Mouse (Mus musculus) heart, embryonic 14.5 days (tissue): Measurements from ENCODE around the gene Ypel3. TPM values are rescaled to one million over a fixed set of nuclear protein-coding genes. Genes with fewer than 3 reads are reported as not detected.
A peak's percentile ranks its signal among the peaks of the same experiment; 100 is the strongest.

Experiments used
- ATAC-seq: fragments of 200-750 bp; cut with Nextera tagmentation; 2 replicates; pipeline ENCODE4 v1.8.0; 2017; ENCODE audit warnings: low read depth, moderate TSS enrichment; ENCODE audit not compliant: insufficient number of reproducible peaks, insufficient read depth, low FRiP score
- H3K27ac ChIP-seq, 2 experiments: fragments of 200-500 bp in 1 of 2; fragments of 300-500 bp in 1 of 2; sonication (generic) in 1 of 2; replicated peaks in 1 of 2; 2 replicates each; pipeline ENCODE4 v1.5.1; 2012 to 2014; ENCODE audit warnings: low read depth in 2 of 2, low read length in 2 of 2, control low read depth in 1 of 2, mild to moderate bottlenecking in 1 of 2, mixed read lengths in 1 of 2; ENCODE audit not compliant: control insufficient read depth in 1 of 2, insufficient read depth in 1 of 2
- H3K27me3 ChIP-seq: fragments of 300-500 bp; sonication (generic); 2 replicates; pipeline ENCODE4 v1.6.1; 2014; ENCODE audit warnings: mild to moderate bottlenecking, low read length, control low read depth; ENCODE audit not compliant: control insufficient read depth, insufficient read depth
- H3K36me3 ChIP-seq: fragments of 300-500 bp; sonication (generic); 2 replicates; pipeline ENCODE4 v1.6.1; 2014; ENCODE audit warnings: mild to moderate bottlenecking, control low read depth, low read length, mixed read lengths; ENCODE audit not compliant: control insufficient read depth, insufficient read depth
- H3K4me1 ChIP-seq, 2 experiments: fragments of 200-500 bp in 1 of 2; fragments of 300-500 bp in 1 of 2; sonication (generic) in 1 of 2; 2 replicates each; pipeline ENCODE4 v1.6.1; 2012 to 2014; ENCODE audit warnings: low read length in 2 of 2, control low read depth in 1 of 2, mixed read lengths in 1 of 2; ENCODE audit not compliant: control insufficient read depth in 2 of 2, insufficient read depth in 2 of 2
- H3K4me2 ChIP-seq: fragments of 300-500 bp; sonication (generic); 2 replicates; pipeline ENCODE4 v1.6.1; 2014; ENCODE audit warnings: mild to moderate bottlenecking, low read length
- H3K4me3 ChIP-seq, 2 experiments: fragments of 200-500 bp in 1 of 2; fragments of 300-500 bp in 1 of 2; sonication (generic) in 1 of 2; 2 replicates each; pipeline ENCODE4 v1.5.1; 2012 to 2014; ENCODE audit warnings: low read length in 2 of 2, mild to moderate bottlenecking in 2 of 2, control low read depth in 1 of 2, low read depth in 1 of 2, moderate library complexity in 1 of 2; ENCODE audit not compliant: control insufficient read depth in 1 of 2, insufficient read depth in 1 of 2
- H3K9ac ChIP-seq: fragments of 300-500 bp; sonication (generic); 2 replicates; pipeline ENCODE4 v1.6.1; 2014; ENCODE audit warnings: mild to moderate bottlenecking, low read length
- H3K9me3 ChIP-seq: fragments of 300-500 bp; sonication (generic); 2 replicates; pipeline ENCODE4 v1.6.1; 2016; ENCODE audit warnings: low read length, control low read depth; ENCODE audit not compliant: control insufficient read depth
- WGBS: fragments of 180-500 bp; shearing (Covaris S2); extraction: QIAGEN DNeasy Blood & Tissue Kit; methylation state at CpG from one replicate; pipeline ENCODE4 v1.1.7; 2014; 5-methylcytosine and 5-hydroxymethylcytosine counted together
- polyA plus RNA-seq: library from polyadenylated mRNA; unstranded; fragments of >200 nt; fragmentation: Nextera tagmentation; extraction: Ambion mirVana; gene quantifications from 2 replicates; pipeline ENCODE4 v1.2.1, GENCODE M21; 2014

Ypel3 gene
- polyA plus RNA-seq, 1 experiment from 2014 or later, result 121 TPM

- Histone ChIP-seq H3K4me2 (peak overlapping the region; percentile 86), H3K9ac (peak overlapping the region; percentile 78; the same call in 1 of the 2 replicates), H3K27me3 (no peaks in the 10 kb centered on the region), H3K36me3 (peaks cover 24% of the 10 kb centered on the region), H3K27ac (0 out of 4 replicates have a peak overlapping the region, but pooled peaks of 1 of the 2 experiments have one; percentile 11), H3K4me1 (peaks cover 4 to 17% of the 10 kb centered on the region in 2 experiments; a peak in 3 of 4 replicates), H3K4me3 (no peak overlapping the region), H3K9me3 (no peaks in the 10 kb centered on the region)
- WGBS, result 50% methylated on average over 4 of the region's 4 CpGs
- no peak for ATAC-seq
These were observed 30.6 kb downstream of the Ypel3 start for GRCm38 (mm10) chr7:126807405-126807804.

DNA sequence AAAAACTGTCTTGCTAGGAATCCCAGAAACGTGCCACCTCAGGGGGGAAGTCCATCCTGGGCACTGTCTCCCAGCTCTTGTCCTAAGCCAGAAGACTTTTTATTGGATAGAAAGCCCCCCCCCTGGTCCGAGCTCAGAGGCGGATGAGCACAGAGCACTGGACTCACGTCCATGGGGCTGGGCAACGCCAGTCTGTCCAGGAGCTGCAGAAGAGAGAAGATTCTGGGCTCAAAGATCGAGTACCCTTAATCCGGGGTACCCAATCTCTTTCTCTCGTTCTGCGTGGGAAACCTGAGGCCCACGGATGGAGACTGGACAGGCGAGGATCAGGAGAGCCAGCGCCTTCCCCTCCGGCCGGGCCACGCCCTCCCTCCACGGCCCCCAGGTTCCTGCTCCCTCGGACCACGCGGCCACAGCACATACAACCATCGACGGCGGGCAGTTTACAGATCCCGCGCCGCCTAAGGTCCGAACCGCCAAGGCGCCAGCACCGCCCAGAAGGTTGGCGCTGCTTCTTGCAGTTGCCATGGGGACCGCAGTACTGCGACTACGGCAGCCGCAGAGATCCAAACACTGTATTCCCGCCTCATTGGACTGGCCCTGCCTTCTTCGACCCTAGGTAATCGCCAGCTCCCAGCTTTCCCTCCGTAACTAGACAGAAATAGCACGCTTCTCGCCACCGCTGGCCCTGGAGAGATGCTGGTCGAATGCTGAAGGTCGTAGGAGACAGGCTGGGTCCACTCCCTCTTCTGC, 32.1 kb downstream of the Ypel3 start:
- no peaks in the 10 kb centered on the region for H3K27me3 ChIP-seq
- peak; percentile 84 for ATAC-seq
- H3K27ac ChIP-seq, result peak overlapping the region; percentile 88
- peak overlapping the region; percentile 52 to 56 for H3K4me3 ChIP-seq
- H3K9ac ChIP-seq, result peak overlapping the region; percentile 78
- peaks cover 4 to 17% of the 10 kb centered on the region in 2 experiments; a peak in 3 of 4 replicates for H3K4me1 ChIP-seq
- peak overlapping the region; percentile 86 for H3K4me2 ChIP-seq
- no peaks in the 10 kb centered on the region for H3K9me3 ChIP-seq
- peaks cover 12% of the 10 kb centered on the region for H3K36me3 ChIP-seq
- WGBS, result under 1% methylated on average over 43 of the region's 43 CpGs

DNA sequence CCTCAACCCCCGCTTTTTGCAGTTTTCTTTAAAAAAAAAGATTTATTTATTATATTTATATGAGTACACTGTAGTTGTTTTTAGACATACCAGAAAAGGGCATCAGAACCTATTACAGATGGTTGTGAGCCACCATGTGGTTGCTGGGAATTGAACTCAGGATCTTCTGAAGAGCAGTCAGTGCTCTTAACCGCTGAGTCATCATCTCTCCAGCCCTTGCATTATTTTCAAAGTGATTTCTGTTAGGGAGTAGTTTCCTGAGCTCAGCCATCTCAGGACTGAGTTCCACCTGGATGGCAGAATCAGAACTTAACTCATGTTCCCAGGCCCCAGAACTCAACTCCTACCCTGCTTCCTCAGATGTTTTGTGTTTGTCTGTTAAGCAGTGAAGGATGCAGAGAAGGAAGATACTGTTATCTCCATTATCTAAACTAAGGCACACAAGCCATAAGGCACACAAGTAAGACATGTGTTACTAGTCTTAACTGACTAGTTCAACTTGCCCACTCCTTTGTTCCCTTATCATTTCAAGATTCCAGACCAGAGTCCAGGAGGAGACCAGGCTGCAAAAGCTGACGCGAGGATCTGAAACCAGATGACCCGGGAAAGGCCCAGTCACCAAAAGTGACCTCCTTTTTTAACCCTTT, 33.1 kb downstream of the Ypel3 start:
- H3K4me1 ChIP-seq, result peaks cover 4 to 17% of the 10 kb centered on the region in 2 experiments; a peak in 3 of 4 replicates
- WGBS, result 43% methylated on average over 5 of the region's 5 CpGs
- no peaks in the 10 kb centered on the region for H3K27me3 ChIP-seq
- peaks cover 8% of the 10 kb centered on the region; the same call in 1 of the 2 replicates for H3K36me3 ChIP-seq
- no peak for ATAC-seq
- peak overlapping the region; percentile 86 for H3K4me2 ChIP-seq
- H3K9ac ChIP-seq, result peak overlapping the region; percentile 78
- H3K9me3 ChIP-seq, result no peaks in the 10 kb centered on the region
- no peak overlapping the region for H3K4me3 ChIP-seq
- peak overlapping the region; percentile 88; a peak in 3 of 4 replicates for H3K27ac ChIP-seq

DNA sequence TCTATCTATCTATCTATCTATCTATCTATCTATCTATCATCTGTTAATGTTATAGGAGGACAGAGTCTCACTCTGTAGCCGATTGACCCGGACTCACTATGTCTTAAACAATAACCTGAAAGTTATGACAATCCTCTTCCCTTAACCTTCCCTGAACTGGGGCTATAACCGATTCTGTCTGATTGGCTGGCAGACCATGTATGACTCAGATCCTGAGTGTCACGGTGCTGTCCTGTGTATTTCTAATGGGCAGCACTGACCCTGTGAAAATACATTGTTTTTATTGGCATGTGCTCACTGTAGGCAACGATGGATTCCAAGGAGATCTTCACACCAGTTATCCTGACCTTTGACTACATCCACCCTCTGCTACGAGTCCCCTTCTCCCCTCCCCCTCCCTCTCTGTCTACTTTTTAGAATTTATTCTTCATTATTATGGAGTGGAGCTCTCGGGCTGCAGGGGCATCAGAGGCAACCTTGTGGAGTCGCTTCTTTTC, 39.0 kb downstream of the Ypel3 start:
- H3K4me1 ChIP-seq, result no peaks in the 10 kb centered on the region
- H3K27ac ChIP-seq, result no peak overlapping the region
- H3K4me3 ChIP-seq, result no peak overlapping the region
- H3K4me2 ChIP-seq, result no peak overlapping the region
- no peaks in the 10 kb centered on the region for H3K27me3 ChIP-seq
- 57% methylated on average over 8 of the region's 8 CpGs for WGBS
- H3K9me3 ChIP-seq, result no peaks in the 10 kb centered on the region
- H3K9ac ChIP-seq, result no peak overlapping the region
- no peak for ATAC-seq
- H3K36me3 ChIP-seq, result no peaks in the 10 kb centered on the region

DNA sequence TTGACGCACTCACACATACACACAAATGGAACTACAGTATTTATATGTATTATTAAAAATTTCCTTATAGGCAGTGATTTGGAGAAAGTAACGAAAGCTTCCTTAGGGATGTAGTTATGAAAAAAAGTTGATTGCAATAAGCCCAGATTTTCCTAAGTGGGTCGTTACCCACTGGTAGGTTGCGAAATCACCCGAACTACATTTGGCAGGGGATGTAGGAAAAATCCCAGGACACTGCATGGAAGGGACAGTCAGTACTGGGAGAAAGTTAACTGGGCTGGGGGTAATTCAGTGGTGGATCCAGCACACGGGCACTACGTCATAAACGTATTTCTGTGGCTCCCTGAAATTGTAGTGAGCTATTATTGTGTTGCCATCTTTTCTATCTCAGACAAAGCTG, 39.7 kb downstream of the Ypel3 start:
- H3K9ac ChIP-seq, result no peak overlapping the region
- 81% methylated on average over 8 of the region's 8 CpGs for WGBS
- no peak overlapping the region for H3K4me2 ChIP-seq
- no peaks in the 10 kb centered on the region for H3K36me3 ChIP-seq
- no peaks in the 10 kb centered on the region for H3K9me3 ChIP-seq
- no peaks in the 10 kb centered on the region for H3K4me1 ChIP-seq
- no peak overlapping the region for H3K27ac ChIP-seq
- H3K4me3 ChIP-seq, result no peak overlapping the region
- no peak for ATAC-seq
- 0 out of 2 replicates have a peak, but pooled peaks cover 3% of the 10 kb centered on the region for H3K27me3 ChIP-seq

- H3K36me3 ChIP-seq, result no peaks in the 10 kb centered on the region
- 78% methylated on average over 7 of the region's 7 CpGs for WGBS
- no peaks in the 10 kb centered on the region for H3K4me1 ChIP-seq
- H3K9me3 ChIP-seq, result no peaks in the 10 kb centered on the region
- peaks cover 6% of the 10 kb centered on the region for H3K27me3 ChIP-seq
- H3K9ac ChIP-seq, result no peak overlapping the region
- no peak overlapping the region for H3K4me3 ChIP-seq
- H3K4me2 ChIP-seq, result no peak overlapping the region
- ATAC-seq, result no peak
- no peak overlapping the region for H3K27ac ChIP-seq
These were observed 40.8 kb downstream of the Ypel3 start for GRCm38 (mm10) chr7:126817595-126817994.

GRCm38 (mm10) chr7:126818818-126819217, 42.1 kb downstream of the Ypel3 start:
- no peak for ATAC-seq

More at GRCm38 (mm10) chr7:126818818-126819217, 42.1 kb downstream of the Ypel3 start:
- H3K4me1 ChIP-seq, result peaks cover 0 to 4% of the 10 kb centered on the region in 2 experiments; a peak in 2 of 4 replicates
- H3K9me3 ChIP-seq, result no peaks in the 10 kb centered on the region
- H3K36me3 ChIP-seq, result no peaks in the 10 kb centered on the region
- H3K4me2 ChIP-seq, result no peak overlapping the region
- no peak overlapping the region for H3K27ac ChIP-seq
- WGBS, result 35% methylated on average over 1 of the region's 1 CpGs
- H3K27me3 ChIP-seq, result peaks cover 18% of the 10 kb centered on the region
- H3K9ac ChIP-seq, result no peak overlapping the region
- no peak overlapping the region for H3K4me3 ChIP-seq
